Mouse (Mus musculus) CD8-positive naive resting alpha-beta T cell, adult 2 months (primary cell): ENCODE data around the gene 4930404N11Rik.

Experiments used
- DNase-seq, 2 experiments: peaks; one replicate each; pipeline ENCODE4 v3.0.0; 2022; ENCODE audit warnings: low read depth in 2 of 2, low spot score in 2 of 2

4930404N11Rik gene

DNA sequence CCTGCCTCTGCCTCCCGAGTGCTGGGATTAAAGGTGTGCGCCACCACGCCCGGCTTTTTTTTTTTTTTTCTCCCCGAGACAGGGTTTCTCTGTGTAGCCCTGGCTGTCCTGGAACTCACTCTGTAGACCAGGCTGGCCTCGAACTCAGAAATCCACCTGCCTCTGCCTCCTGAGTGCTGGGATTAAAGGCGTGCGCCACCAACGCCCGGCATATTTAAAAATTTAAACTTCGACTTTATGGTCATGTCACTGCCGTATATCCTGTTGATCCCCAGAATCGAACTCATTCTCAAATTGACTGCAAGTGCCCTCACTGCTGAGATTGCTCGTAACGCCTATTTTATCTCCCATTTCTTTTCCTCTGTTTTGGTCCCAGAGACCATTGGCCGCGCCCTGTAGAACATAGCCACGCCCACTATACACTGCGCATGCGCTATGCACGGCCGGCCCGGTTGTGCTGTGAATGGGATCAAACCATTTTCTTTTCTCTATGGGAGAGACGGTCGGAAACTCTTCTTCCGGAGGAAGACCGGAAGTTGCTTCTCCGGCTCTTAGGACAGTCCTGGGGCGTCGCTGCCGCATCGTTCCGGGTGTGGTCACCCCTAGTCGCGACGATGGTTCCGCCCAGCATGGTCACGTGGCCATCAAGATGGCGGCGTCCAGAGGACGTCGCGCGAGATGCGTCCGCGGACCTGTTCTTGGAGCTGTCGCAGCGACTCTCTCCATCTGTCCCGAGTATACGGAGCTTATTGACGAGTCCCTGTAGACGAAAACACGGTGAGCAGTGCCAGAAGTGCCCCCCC is 18.4 kb upstream of the 4930404N11Rik start, which contains the start of the genes Dohh and Gm48551:
TSS of gene Dohh (plus strand) at position 627 of the 803 bp plus-strand sequence.
TSS of gene Gm48551 (plus strand) at position 665 of the 803 bp plus-strand sequence.
- peak; percentile 92 to 97 for DNase-seq

DNA sequence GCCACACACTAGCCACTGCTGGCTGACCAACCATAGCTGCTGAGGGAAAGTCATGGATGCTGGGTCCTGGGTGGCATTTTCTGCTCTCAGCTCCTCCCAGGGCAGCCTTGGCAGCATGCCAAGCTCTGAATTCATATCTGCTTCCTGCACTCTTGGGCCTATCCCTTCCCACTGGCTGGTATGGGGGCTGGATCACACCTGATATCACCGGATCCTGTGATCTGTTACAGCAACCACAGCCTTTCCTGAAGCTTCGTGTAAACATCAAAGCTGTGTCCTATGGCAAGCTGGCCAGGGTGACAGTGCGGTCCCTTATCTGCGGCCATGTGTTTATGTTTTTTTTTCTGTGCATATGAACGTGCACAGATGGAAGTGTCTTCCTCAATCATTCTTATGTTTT is 16.4 kb upstream of the 4930404N11Rik start:
- no peak for DNase-seq

GRCm38 (mm10) chr10:81379809-81380378 is 14.3 kb upstream of the 4930404N11Rik start:
- no peak for DNase-seq

DNA sequence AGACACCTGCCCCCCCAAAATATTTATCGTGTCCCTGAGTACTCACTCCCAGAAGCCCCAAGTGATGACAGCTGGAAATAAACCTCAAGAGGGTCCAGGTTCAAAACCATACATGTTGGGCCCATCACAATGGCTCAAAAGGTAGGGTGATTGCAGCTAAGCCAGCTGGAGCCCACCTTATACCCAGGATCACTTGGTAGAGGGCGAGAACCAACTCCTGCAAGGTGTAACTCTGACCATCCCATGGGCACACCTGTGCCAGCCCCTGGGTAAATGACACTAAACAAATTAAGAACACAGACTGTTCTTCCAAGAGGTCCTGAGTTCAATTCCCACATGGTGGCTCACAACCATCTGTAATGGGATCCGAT is 13.6 kb upstream of the 4930404N11Rik start:
- no peak for DNase-seq

- DNase-seq = peak; percentile 100
These were observed 13.1 kb upstream of the 4930404N11Rik start for GRCm38 (mm10) chr10:81378553-81379182.

DNA sequence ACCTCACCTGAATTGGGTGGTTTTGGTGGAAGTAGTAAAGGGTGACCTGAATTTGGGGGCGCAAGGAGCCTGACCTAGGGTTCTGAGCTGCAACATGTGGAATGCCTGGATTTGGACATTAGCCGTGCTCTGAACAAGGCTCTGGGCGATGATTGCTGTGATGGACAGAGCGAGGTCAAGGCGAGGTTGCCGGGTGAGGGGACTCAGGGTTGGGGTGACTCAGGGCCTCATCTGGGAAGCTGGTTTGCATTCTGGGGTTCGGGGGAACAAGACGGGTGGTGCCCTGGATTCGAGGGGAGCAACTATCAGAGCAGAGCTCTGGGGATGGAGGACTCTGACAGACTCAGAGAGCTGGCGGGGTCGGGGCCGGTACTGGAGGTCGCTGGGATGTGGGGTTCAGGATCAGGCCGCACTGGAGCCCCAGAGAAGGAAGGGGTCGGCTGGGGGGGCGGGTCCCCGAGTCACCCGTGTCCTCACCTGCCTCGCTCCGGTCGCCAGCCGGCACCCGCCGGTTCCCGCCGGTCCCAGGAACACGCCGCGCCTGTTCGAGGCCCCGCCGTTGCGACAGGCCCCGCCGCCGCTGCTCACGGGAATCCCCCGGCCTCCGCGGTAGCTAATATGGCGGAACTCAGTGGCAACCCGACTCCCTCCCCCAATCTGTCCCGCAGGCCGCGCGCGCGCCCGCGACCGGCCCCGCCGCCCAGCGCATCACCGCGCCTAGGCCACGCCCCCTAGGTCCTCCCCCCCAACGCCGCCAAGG is 12.4 kb upstream of the 4930404N11Rik start, which contains the start of gene Fzr1:
TSS of gene Fzr1 (minus strand) at position 724 of the 760 bp plus-strand sequence.
- DNase-seq = no peak

DNA sequence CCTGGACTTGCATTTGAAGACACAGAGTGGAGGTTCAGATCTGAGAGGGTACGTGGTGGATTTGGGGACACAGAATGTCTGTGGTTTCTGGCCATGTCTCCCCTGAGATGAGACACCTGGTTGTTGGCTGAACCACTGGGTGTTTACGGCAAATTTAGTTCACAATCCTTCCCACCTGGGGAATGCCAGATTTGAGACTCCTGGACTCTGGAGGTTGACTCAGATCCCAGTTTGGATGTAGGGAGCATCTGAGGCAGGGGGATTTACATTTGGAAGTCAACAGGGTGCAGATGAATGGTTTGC is 11.7 kb upstream of the 4930404N11Rik start:
- DNase-seq = no peak

GRCm38 (mm10) chr10:81376561-81377361 is 11.1 kb upstream of the 4930404N11Rik start:
- DNase-seq = no peak

GRCm38 (mm10) chr10:81375322-81375721 is 9.7 kb upstream of the 4930404N11Rik start:
- no peak for DNase-seq

GRCm38 (mm10) chr10:81367207-81367495 is 1.5 kb upstream of the 4930404N11Rik start:
- no peak for DNase-seq

- no peak for DNase-seq
These were observed 1.0 kb upstream of the 4930404N11Rik start for GRCm38 (mm10) chr10:81366477-81367206.

DNA sequence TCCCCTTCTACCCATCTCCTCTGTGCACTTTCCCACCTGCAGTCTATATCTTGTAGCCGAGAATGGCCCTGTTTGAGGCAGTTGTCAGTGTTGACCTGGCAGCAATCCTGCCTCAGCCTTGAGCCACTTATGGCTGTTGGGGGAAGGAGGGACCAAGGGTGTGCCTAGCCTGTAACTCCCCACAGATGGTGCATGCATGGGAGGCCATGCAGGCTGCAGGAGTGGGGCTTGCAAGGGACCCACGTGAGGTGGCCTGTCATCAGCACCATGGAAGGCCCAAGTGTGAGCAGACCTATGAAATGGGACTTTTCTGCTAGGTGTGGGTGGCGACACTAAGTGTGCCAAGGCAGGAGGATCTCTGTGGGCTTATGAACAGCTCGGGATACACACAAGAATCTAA is 543 bp downstream of the 4930404N11Rik start:
- DNase-seq = no peak

DNA sequence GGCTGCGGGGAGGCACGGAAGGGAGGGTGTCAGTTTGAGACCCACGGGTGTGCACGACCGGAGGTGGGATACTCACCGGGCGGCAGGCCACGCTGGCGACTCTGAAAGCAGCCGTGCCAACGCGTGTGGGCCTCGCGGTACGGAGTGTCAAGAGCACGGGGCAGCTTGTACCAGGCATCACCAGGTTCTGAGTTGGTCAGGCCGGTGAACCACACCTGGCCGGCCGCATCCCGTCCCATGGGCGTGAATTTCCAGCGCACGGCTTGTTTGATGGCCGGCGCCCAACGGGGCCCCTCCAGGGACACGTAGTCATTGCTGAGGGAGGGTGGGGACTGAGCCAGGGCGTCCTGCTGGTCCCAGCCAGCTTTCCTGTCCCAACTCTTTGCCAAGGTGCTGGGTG is 950 bp downstream of the 4930404N11Rik start:
- no peak for DNase-seq

DNA sequence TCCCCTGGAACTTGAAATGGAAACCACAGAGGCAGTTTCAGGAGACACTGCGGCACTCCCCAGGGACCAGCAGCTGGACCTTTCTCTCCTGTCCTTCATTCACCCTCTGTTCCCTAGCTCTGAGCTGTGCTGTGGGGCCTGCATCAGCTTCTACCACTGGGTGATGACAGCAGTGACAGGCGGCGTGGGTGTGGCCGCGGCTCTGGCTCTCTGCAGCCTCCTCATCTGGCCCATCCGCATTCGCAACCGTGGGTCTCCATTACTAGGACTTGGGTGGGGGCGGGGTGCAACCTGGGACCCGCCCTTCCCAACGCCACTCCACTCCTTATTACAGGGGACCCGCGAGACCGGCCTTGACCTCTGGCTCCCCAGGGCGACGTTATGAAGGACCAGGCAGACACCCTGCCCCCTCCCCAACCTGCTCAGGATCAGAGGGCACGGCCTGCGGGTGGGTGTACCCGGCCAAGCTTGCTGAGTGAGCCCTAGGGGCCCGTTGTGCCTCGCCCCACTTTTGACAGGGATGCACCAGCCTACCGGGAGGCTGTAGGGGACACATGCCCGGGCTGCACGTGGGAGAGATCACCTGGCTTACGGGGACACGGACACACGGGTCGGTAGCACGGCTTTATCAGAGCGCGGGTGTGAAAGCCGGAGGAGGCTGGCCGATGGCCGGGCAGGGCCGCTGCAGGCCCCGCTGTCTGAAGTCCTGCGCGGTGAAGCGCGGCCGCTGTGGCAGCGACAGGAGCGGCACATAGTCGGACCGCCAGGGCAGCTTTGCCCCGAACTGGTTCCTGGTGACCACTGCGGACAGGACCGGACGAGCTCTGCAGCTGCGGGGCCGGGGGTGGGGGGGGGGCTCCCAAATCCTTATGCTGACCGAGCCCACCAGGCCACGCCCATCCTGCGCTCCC is 1.9 kb downstream of the 4930404N11Rik start:
- no peak for DNase-seq

- no peak for DNase-seq
These were observed 3.2 kb downstream of the 4930404N11Rik start for GRCm38 (mm10) chr10:81362336-81362949.

- DNase-seq = no peak
These were observed 4.9 kb downstream of the 4930404N11Rik start for GRCm38 (mm10) chr10:81360721-81361120.

DNA sequence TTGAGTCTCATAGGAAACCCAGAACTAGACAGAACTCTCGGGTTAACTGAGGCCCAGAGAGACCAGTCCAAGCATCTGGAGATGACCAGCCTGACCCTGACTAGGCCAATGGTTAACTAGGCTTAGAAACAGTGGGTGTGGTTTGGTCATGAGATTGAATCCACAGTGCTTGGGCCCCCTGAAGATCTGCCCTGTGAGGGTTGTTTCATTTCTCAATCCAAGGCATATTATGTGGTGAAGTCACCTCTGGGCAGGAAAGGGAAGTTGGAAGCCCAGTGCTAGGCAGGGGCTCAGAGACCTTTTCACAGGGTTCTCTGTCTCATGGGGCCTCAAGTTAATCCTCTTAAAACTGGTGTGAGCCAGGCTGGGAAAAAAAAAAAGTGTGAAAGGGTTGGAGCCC is 6.8 kb downstream of the 4930404N11Rik start:
- no peak for DNase-seq

- no peak for DNase-seq
These were observed 7.4 kb downstream of the 4930404N11Rik start for GRCm38 (mm10) chr10:81358209-81358608.
